Comparison of ENCODE assay signal across 8 mouse cellular contexts in the genomic region with DNA sequence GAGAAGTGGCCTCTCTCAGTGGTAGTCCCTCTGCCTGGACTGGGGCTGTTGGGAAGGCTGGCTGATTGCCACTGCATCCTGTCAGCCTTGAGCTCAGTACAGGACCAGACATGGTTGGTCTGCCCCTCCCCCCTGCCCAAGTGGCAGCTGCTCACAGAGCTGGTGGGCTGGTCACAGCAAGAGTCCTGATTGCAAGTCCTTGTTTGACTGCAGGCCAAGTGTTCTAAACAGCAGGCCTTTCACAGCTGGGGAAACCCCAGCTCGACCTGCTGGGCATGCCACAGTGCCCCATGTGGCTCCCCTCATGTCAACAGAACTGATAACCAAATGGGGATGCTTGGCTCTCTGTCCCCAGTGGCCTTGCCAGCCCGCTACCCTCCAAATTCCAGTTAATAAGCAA. TPM values are rescaled to one million over a fixed set of nuclear protein-coding genes. Genes with fewer than 3 reads are reported as not detected.
A peak's percentile ranks its signal among the peaks of the same experiment; 100 is the strongest.
DNase-seq lines count a peak whose midpoint lies in the region; ATAC-seq lines count a peak whose summit lies in the region.

No protein-coding gene starts in this region.

- H3K27ac ChIP-seq in forebrain, embryonic 11.5 days (ENCODE audit: low read depth, low read length), result no peak overlapping the region
- no peak overlapping the region for H3K27ac ChIP-seq in midbrain, embryonic 14.5 days (replicated peaks; ENCODE audit: low read depth, low read length)

- H3K9me3 ChIP-seq in forebrain, embryonic 11.5 days (ENCODE audit: control insufficient read depth, low read length), result no peaks in the 10 kb centered on the region
- no peaks in the 10 kb centered on the region for H3K9me3 ChIP-seq in midbrain, embryonic 14.5 days (ENCODE audit: control insufficient read depth, low read length)

- H3K4me2 ChIP-seq in forebrain, embryonic 11.5 days (ENCODE audit: low read depth, low read length, severe bottlenecking), result no peak overlapping the region
- no peak overlapping the region for H3K4me2 ChIP-seq in midbrain, embryonic 14.5 days (ENCODE audit: low read length)

- no peak overlapping the region for H3K4me3 ChIP-seq in forebrain, embryonic 11.5 days (ENCODE audit: low read depth, low read length)
- H3K4me3 ChIP-seq in midbrain, embryonic 14.5 days (replicated peaks; ENCODE audit: low read depth, low read length), result no peak overlapping the region

- WGBS in forebrain, embryonic 11.5 days, result 33% methylated on average over 2 of the region's 2 CpGs
- 23% methylated on average over 2 of the region's 2 CpGs for WGBS in midbrain, embryonic 14.5 days

- intact Hi-C loops in heart, postnatal 36 days (cut with DNase I), result no loop called here
- intact Hi-C loops in left cerebral cortex, postnatal 14 days (cut with DNase I), result no loop called here

- H3K36me3 ChIP-seq in forebrain, embryonic 11.5 days (ENCODE audit: control insufficient read depth, insufficient read depth, low read length), result no peaks in the 10 kb centered on the region
- no peaks in the 10 kb centered on the region for H3K36me3 ChIP-seq in midbrain, embryonic 14.5 days (ENCODE audit: control insufficient read depth, insufficient read depth, low read length)

- ATAC-seq in forebrain, embryonic 11.5 days (replicated peaks; ENCODE audit: low FRiP score), result peak; percentile 83
- ATAC-seq in midbrain, embryonic 14.5 days (ENCODE audit: low FRiP score, low TSS enrichment), result peak; percentile 82
- ATAC-seq in monocyte, adult 5-6 weeks (replicated peaks; ENCODE audit: insufficient number of reproducible peaks, low FRiP score, low TSS enrichment, poor library complexity, severe bottlenecking), result no peak

- DNase-seq in adrenal gland, postnatal 10 days, result peak; percentile 69
- DNase-seq in adrenal gland, adult 18-20 months (ENCODE audit: low spot score in 2 of 2), result no peak
- DNase-seq in Muller cell, postnatal 12 days (ENCODE audit: inconsistent ontology term), result peak; percentile 93
- peak; percentile 71 for DNase-seq in forebrain, embryonic 11.5 days (ENCODE audit: low spot score)
- peak; percentile 63 to 65 for DNase-seq in heart, postnatal 36 days
- DNase-seq in left cerebral cortex, postnatal 14 days (ENCODE audit: low spot score in 2 of 2), result peak; percentile 54 to 60
- peak; percentile 74 for DNase-seq in midbrain, embryonic 14.5 days

- no peaks in the 10 kb centered on the region for H3K4me1 ChIP-seq in forebrain, embryonic 11.5 days (replicated peaks; ENCODE audit: control insufficient read depth, insufficient read depth, low read length)
- peaks cover 6% of the 10 kb centered on the region; the same call in 1 of the 2 replicates for H3K4me1 ChIP-seq in midbrain, embryonic 14.5 days (ENCODE audit: control insufficient read depth, insufficient read depth, low read length)

- no peaks in the 10 kb centered on the region for H3K27me3 ChIP-seq in forebrain, embryonic 11.5 days (ENCODE audit: control insufficient read depth, insufficient read depth, low read length)
- H3K27me3 ChIP-seq in midbrain, embryonic 14.5 days (ENCODE audit: control insufficient read depth, insufficient read depth, low read length), result no peaks in the 10 kb centered on the region

- no peak overlapping the region for H3K9ac ChIP-seq in forebrain, embryonic 11.5 days (ENCODE audit: low read length)
- no peak overlapping the region for H3K9ac ChIP-seq in midbrain, embryonic 14.5 days (replicated peaks; ENCODE audit: low read length)

RNA-seq across cellular contexts. Expression of a gene that starts 54.1 kb away (rescaled TPM):
- total RNA-seq in adrenal gland, postnatal 10 days (2021), result 10 to 100 TPM; 21.6 to 22.4 TPM
- 10 to 100 TPM; 16.5 to 25.6 TPM for total RNA-seq in adrenal gland, adult 18-20 months (2021)
- polyA plus RNA-seq in forebrain, embryonic 11.5 days (2014; fragmentation: Nextera tagmentation; extraction: Ambion mirVana), result 8.4 and 9.0 TPM in 2 replicates
- 1 to 10 TPM; 5.7 to 6.9 TPM for total RNA-seq in heart, postnatal 36 days (2021)
- total RNA-seq in left cerebral cortex, postnatal 14 days (2021), result 10 to 100 TPM; 22.9 to 23.8 TPM
- 7.3 and 8.9 TPM in 2 replicates for polyA plus RNA-seq in midbrain, embryonic 14.5 days (2014; fragmentation: Nextera tagmentation; extraction: Ambion mirVana)
- 2.1 to 6.9 TPM (median 3.6 TPM) in 3 replicates for total RNA-seq in monocyte, adult 5-6 weeks (2017)

RNA-seq across cellular contexts. Expression of a gene that starts 58.4 kb away (rescaled TPM):
- total RNA-seq in adrenal gland, postnatal 10 days (2021), result under 1 TPM in 1 of 2 experiments, not detected in 1; 0.51 TPM
- under 1 TPM in 1 of 2 experiments, not detected in 1; 0.27 TPM for total RNA-seq in adrenal gland, adult 18-20 months (2021)
- 0.72 and 1.1 TPM in 2 replicates for polyA plus RNA-seq in forebrain, embryonic 11.5 days (2014; fragmentation: Nextera tagmentation; extraction: Ambion mirVana)
- total RNA-seq in heart, postnatal 36 days (2021), result not detected
- under 1 TPM; 0.53 to 0.70 TPM for total RNA-seq in left cerebral cortex, postnatal 14 days (2021)
- 0.19 and 0.66 TPM in 2 replicates for polyA plus RNA-seq in midbrain, embryonic 14.5 days (2014; fragmentation: Nextera tagmentation; extraction: Ambion mirVana)
- total RNA-seq in monocyte, adult 5-6 weeks (2017), result not detected in 3 replicates

Comparison
In these comparisons a context has a peak if more than half of its experiments do, and no peak if none do; other contexts are left out.
1. DNase-seq: peak in adrenal gland, postnatal 10 days (single experiment), Muller cell, postnatal 12 days (single experiment), forebrain, embryonic 11.5 days (single experiment), heart, postnatal 36 days (2 of 2), left cerebral cortex, postnatal 14 days (2 of 2) and midbrain, embryonic 14.5 days (single experiment); none in adrenal gland, adult 18-20 months (0 of 2).